Mouse (Mus musculus) liver, embryonic 12.5 days (tissue): ENCODE measurements at regions not wholly inside any gene's neighbourhood (a gene's known extent, or its start where the extent isn't known, plus 50 kb on each side); places are given as distances from the start of the nearest gene placed in this dataset.
"Not testable (repeated sequence)": the region's sequence is repeated elsewhere in the genome, so short reads cannot be mapped to it uniquely, and the experiment has no call there.

ENCODE experiments used
- ATAC-seq: fragments of 200-750 bp; cut with Nextera tagmentation; 2 replicates; pipeline ENCODE4 v1.8.0; 2017; ENCODE audit warnings: moderate number of reproducible peaks, mild to moderate bottlenecking, moderate library complexity
- H3K27ac ChIP-seq: fragments of 300-500 bp; sonication (generic); 2 replicates; pipeline ENCODE4 v1.5.1; 2016; ENCODE audit warnings: mild to moderate bottlenecking
- H3K27me3 ChIP-seq: fragments of 300-500 bp; sonication (generic); replicated peaks from 2 replicates; pipeline ENCODE4 v1.6.1; 2016; ENCODE audit warnings: mild to moderate bottlenecking, moderate library complexity
- H3K36me3 ChIP-seq: fragments of 300-500 bp; sonication (generic); 2 replicates; pipeline ENCODE4 v1.6.1; 2016; ENCODE audit warnings: mild to moderate bottlenecking, moderate library complexity
- H3K4me1 ChIP-seq: fragments of 300-500 bp; sonication (generic); 2 replicates; pipeline ENCODE4 v1.6.1; 2016
- H3K4me2 ChIP-seq: fragments of 300-500 bp; sonication (generic); 2 replicates; pipeline ENCODE4 v1.6.1; 2016; ENCODE audit warnings: mild to moderate bottlenecking, moderate library complexity
- H3K4me3 ChIP-seq: fragments of 300-500 bp; sonication (generic); 2 replicates; pipeline ENCODE4 v1.5.1; 2016; ENCODE audit warnings: mild to moderate bottlenecking, moderate library complexity
- H3K9ac ChIP-seq: fragments of 300-500 bp; sonication (generic); 2 replicates; pipeline ENCODE4 v1.6.1; 2016; ENCODE audit warnings: mild to moderate bottlenecking, moderate library complexity
- H3K9me3 ChIP-seq: fragments of 300-500 bp; sonication (generic); replicated peaks from 2 replicates; pipeline ENCODE4 v1.6.1; 2016; ENCODE audit warnings: mild to moderate bottlenecking, moderate library complexity
- WGBS: fragments of 180-500 bp; shearing (Covaris S2); methylation state at CpG from one replicate; pipeline ENCODE4 v1.1.7; 2016; ENCODE audit not compliant: insufficient replicate concordance; 5-methylcytosine and 5-hydroxymethylcytosine counted together

DNA sequence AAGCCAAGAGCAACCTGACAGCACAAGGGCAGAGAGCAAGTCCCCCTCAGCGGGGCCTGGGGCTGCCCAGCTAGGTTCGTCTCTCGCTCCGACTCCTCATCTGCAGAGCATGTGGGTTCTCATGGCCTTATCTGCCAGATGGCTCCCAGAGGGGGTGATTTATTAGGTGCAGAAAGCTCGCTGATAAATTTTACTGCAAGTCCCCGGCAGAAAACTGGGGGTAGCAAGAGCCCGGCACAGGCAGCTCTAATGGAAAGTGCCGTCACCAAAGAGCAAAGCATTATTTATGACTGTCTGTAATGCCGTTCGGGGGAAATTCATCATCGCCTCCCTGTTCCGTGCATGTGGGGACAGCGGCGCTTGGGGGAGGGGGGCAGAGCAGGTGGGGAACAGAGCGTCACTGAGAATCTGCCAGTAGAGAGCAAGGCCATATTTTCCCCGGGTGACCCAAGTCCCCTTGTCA, 206.7 kb upstream of the Zfp703 start:
- H3K9ac ChIP-seq: no peak overlapping the region
- no peak for ATAC-seq
- 32% methylated on average over 16 of the region's 16 CpGs for WGBS

DNA sequence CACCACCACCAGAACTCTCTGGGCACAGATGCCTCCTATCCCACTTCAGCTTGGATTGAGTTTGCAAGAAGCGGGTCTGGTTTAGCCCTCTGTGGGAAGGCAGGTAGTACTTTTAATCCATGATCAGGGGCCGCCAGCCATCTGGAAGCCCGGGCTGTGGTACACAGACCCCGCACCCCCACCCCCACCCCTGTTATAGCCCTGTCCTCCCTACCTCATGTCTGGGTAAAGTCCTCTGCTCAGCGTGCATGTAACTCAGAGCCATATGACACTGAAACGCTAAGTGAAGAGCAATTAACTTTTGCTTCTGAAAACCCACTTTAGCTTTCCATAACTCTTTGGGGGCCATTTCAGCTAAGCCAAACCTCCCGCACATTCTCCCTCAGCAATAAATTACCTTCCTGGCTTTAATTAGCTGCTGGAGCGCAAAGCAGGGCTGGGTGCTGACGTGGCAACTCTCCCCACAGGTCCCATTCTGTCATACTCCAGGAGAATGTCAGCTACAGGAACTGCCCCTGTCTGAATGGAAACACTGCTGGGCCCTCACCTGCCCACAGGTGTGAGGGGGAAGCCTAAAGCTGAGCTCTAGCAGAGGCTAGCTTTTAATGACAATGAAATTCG, 198.1 kb upstream of the Zfp703 start:
- Histone ChIP-seq H3K27me3 (peaks cover 41% of the 10 kb centered on the region), H3K9me3 (no peaks in the 10 kb centered on the region), H3K4me3 (no peak overlapping the region), H3K9ac (no peak overlapping the region), H3K36me3 (no peaks in the 10 kb centered on the region), H3K27ac (no peak overlapping the region), H3K4me2 (no peak overlapping the region), H3K4me1 (no peaks in the 10 kb centered on the region)
- 50% methylated on average over 10 of the region's 10 CpGs for WGBS
- ATAC-seq: no peak

More for the DNA sequence above, 206.7 kb upstream of the Zfp703 start:
- Histone ChIP-seq H3K27me3 (peaks cover 8% of the 10 kb centered on the region; the same call in 1 of the 2 replicates), H3K4me3 (no peak overlapping the region), H3K9me3 (no peaks in the 10 kb centered on the region), H3K27ac (no peak overlapping the region), H3K4me1 (no peaks in the 10 kb centered on the region), H3K36me3 (no peaks in the 10 kb centered on the region), H3K4me2 (0 out of 2 replicates have a peak overlapping the region, but pooled peaks have one; percentile 6)

DNA sequence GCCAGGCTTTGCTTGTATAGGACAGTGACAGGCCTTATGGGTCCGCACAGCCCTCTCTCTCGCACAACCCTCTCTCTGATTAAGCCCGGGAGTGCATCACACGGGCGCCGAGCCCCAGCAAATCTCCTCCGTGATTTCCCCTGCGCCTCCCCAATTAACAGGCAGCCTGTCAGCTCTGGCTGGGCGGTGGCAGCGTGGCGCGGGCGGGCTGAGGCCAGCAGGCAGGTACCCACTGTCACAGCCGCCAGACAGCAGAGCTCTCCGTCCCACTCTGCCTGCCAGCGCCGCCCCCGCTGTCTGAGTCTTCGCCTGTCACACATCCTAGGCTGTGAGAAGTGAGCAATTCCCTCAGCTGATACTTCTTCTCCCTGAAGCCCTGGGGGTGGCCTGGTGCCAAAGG, 196.6 kb upstream of the Zfp703 start:
- H3K27ac ChIP-seq: no peak overlapping the region
- no peak overlapping the region for H3K4me2 ChIP-seq
- WGBS: 12% methylated on average over 19 of the region's 19 CpGs
- peaks cover 41% of the 10 kb centered on the region for H3K27me3 ChIP-seq
- no peak overlapping the region for H3K4me3 ChIP-seq
- no peak overlapping the region for H3K9ac ChIP-seq
- no peaks in the 10 kb centered on the region for H3K36me3 ChIP-seq
- no peaks in the 10 kb centered on the region for H3K4me1 ChIP-seq
- H3K9me3 ChIP-seq: no peaks in the 10 kb centered on the region
- ATAC-seq: no peak

DNA sequence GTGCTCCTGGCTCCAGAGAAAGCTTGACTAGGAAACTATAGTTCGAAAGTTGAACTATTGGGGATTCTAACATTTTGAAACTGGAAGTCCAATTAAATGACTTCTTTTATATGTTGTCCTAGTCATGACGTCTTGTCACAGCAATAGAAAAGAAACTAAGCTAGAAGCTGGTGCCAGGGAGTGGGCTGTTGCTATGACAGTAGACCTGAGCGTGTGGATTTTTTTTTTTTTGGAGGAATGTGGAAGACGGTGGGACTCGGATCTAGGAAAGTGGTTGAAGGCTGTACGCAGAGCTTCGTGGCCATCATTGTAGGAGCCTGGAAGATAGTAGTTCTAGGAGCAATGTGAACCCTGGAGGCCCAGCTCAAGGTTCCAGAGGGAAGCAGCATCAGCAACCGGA, 194.2 kb upstream of the Zfp703 start:
- not testable (repeated sequence) for H3K36me3 ChIP-seq, H3K4me1 ChIP-seq, H3K9me3 ChIP-seq, H3K4me2 ChIP-seq, ATAC-seq, H3K9ac ChIP-seq, H3K27ac ChIP-seq, H3K4me3 ChIP-seq
- WGBS: 70% methylated on average over 8 of the region's 8 CpGs
- H3K27me3 ChIP-seq: peaks cover 28% of the 10 kb centered on the region

DNA sequence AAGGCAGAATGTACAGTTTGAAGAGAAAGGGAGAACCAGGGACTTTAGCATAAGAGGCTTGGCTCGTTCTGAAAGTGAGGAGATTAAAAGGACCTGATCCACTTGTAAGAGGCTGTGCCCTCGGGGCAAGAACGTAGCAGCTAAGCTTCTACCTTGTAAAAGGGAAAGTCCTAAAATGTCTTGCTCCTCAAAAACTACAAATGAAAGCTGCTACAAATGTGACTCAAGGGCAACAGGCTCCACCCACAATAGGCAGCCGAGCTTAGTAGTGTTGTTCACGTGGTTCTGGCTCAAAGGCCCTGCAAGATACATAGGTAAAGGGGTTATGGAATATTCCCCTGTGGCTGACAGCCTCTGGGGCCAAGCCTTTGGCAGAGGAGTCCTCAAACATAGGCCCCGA, 192.7 kb upstream of the Zfp703 start:
- WGBS: 55% methylated on average over 6 of the region's 6 CpGs
- no peak overlapping the region for H3K27ac ChIP-seq
- H3K9ac ChIP-seq: no peak overlapping the region
- ATAC-seq: no peak
- H3K4me1 ChIP-seq: no peaks in the 10 kb centered on the region
- H3K4me2 ChIP-seq: no peak overlapping the region
- H3K36me3 ChIP-seq: no peaks in the 10 kb centered on the region
- H3K27me3 ChIP-seq: peaks cover 20% of the 10 kb centered on the region
- no peak overlapping the region for H3K4me3 ChIP-seq
- no peaks in the 10 kb centered on the region for H3K9me3 ChIP-seq

DNA sequence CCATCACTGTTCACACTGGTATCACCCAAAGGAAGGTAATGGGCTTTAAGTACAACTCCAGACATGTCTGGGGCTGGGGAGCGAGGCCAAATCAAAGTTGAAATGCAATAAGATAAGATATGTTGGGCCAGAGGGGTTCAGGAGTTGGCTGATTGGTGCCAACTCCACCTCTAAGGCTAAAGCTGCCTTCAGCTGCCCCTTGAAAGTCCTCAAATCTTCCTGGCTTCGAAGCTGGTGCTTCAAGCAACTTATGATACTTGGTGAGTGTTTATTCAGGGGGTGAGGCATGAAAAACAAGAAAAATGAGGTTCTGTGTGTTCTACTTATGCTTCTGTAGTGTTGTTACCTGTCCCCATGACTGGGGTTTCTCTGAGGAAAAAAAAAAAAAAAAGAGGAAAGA, 185.3 kb upstream of the Zfp703 start:
- no peak for ATAC-seq
- Histone ChIP-seq H3K36me3 (no peaks in the 10 kb centered on the region), H3K4me1 (no peaks in the 10 kb centered on the region), H3K9ac (no peak overlapping the region), H3K27me3 (no peaks in the 10 kb centered on the region), H3K9me3 (no peaks in the 10 kb centered on the region), H3K4me3 (no peak overlapping the region), H3K4me2 (no peak overlapping the region), H3K27ac (no peak overlapping the region)
- 31% methylated on average over 2 of the region's 2 CpGs for WGBS

DNA sequence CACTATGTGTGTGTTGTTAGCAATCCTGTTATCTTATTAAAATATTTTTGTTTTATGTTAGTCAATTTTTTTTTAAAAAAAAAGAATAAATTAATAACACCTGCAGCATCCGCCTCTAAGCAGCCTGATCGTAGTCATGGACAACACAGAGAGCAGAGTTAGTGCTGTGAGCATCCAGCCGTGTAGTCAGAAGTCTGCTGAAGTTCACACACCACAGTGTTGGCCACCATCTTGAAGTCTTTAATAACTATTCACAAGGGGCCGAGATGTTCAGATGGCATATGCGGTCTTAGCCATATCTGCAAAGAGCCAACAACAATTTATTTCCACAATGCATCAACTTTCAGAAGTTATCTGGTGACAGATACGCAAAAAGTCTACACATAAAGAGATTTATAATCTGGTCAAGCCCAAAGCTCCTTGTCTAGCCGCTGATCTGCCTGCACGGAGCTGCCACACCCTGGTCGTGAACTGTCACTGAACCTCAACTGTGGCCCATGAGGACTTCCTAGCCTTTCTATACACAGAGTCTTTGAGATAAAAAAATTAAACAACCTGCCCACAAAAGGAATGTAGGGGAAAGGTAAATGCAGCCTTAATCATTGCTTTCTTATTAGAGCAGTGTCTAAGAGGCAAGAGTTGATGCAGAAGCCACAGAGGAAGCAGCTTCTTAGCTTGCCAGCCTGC, 183.4 kb upstream of the Zfp703 start:
- H3K27ac ChIP-seq: no peak overlapping the region
- WGBS: 67% methylated on average over 9 of the region's 9 CpGs
- H3K4me2 ChIP-seq: no peak overlapping the region
- no peaks in the 10 kb centered on the region for H3K9me3 ChIP-seq
- no peaks in the 10 kb centered on the region for H3K36me3 ChIP-seq
- H3K9ac ChIP-seq: no peak overlapping the region
- no peak overlapping the region for H3K4me3 ChIP-seq
- no peaks in the 10 kb centered on the region for H3K27me3 ChIP-seq
- H3K4me1 ChIP-seq: no peaks in the 10 kb centered on the region
- no peak for ATAC-seq

DNA sequence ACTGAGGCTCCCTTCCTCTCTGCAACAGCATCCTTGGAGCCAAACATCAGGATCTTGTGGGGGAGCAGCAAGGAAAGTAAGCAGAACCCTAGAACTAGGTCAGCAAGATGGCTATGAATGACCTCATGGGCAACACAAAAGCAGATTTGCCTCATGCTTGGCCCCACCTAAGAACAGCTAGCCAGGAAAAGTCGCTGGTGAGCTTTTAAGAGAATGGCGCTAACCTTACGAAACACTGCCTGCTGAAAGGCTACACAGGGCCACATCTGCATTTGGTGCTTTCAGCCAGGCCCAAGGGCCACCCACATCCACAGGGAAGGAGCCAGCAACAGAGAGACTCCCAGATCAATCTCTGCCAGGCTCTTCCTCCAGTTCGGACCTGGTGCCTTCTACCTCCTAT, 182.7 kb upstream of the Zfp703 start:
- no peak for ATAC-seq
- Histone ChIP-seq H3K4me1 (no peaks in the 10 kb centered on the region), H3K9ac (no peak overlapping the region), H3K27me3 (no peaks in the 10 kb centered on the region), H3K4me2 (no peak overlapping the region), H3K9me3 (no peaks in the 10 kb centered on the region), H3K4me3 (no peak overlapping the region), H3K36me3 (no peaks in the 10 kb centered on the region), H3K27ac (no peak overlapping the region)
- 61% methylated on average over 4 of the region's 4 CpGs for WGBS

DNA sequence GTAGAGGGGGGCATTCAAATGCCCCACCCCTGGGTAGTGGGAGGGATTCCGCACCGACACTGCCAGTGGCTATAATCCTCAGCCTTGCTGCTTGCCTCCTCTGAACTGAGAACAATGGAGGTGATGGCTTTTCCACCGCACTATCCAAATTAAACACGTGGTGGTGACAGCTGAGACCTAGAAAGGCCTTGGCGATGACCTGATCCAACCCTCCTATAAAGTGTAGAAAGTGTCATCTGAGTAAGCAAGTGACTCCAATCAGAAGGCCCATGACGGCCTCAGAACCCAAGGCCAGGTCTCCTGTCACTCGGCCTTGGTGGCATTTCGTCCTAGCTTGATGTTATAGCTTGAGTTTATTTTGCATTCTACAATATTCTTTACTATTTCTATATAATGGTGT, 181.5 kb upstream of the Zfp703 start:
- H3K4me3 ChIP-seq: no peak overlapping the region
- no peak overlapping the region for H3K9ac ChIP-seq
- H3K36me3 ChIP-seq: no peaks in the 10 kb centered on the region
- no peak for ATAC-seq
- no peak overlapping the region for H3K4me2 ChIP-seq
- H3K27ac ChIP-seq: no peak overlapping the region
- no peaks in the 10 kb centered on the region for H3K27me3 ChIP-seq
- no peaks in the 10 kb centered on the region for H3K4me1 ChIP-seq
- 75% methylated on average over 8 of the region's 8 CpGs for WGBS
- no peaks in the 10 kb centered on the region for H3K9me3 ChIP-seq

DNA sequence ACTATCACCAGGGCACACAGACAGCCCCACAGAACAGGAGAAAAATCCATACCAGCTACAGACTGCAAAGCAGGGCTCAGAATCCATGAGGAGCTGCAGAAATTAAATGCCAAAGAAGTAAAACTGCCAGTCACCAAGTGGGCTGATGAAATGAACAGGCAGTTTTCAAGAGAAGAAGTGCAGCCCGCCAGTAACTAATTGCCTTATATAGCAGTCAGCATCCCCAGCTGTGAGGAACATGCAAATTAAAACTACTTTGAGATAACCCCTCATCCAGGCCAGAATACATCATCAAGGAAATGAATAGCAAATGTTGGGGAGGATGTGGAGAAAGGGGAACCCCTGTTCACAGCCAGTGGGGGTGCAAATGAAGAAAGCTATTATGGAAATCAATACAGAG, 177.3 kb upstream of the Zfp703 start:
- ATAC-seq: no peak
- no peak overlapping the region for H3K9ac ChIP-seq
- no peaks in the 10 kb centered on the region for H3K4me1 ChIP-seq
- no peaks in the 10 kb centered on the region for H3K36me3 ChIP-seq
- no peaks in the 10 kb centered on the region; the same call in 1 of the 2 replicates for H3K27me3 ChIP-seq
- H3K9me3 ChIP-seq: no peaks in the 10 kb centered on the region
- H3K4me3 ChIP-seq: no peak overlapping the region
- H3K27ac ChIP-seq: no peak overlapping the region
- WGBS: 48% methylated on average over 1 of the region's 1 CpGs
- no peak overlapping the region for H3K4me2 ChIP-seq

DNA sequence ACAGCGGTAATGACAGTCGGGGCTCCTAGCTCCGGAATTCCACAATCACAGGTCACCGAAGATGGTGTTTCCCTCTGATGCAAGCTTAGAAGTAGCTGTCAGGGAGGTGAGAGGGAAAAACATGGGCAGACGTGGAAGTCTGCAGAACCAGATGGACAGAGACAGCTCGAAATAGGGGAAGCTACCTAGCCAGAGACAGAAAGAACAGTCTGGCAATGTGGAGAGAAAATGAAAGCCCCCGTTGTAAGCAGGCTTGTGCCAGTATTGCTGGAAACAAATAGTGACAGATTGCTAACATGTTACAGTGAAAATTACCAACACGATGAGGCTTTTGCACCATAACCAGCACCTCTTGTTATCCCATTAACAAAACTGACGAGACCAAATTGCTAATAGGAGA, 173.0 kb upstream of the Zfp703 start:
- Histone ChIP-seq H3K9me3 (no peaks in the 10 kb centered on the region), H3K4me3 (no peak overlapping the region), H3K27ac (no peak overlapping the region), H3K4me2 (no peak overlapping the region), H3K36me3 (no peaks in the 10 kb centered on the region), H3K27me3 (no peaks in the 10 kb centered on the region; the same call in 1 of the 2 replicates), H3K4me1 (peaks cover 9% of the 10 kb centered on the region), H3K9ac (no peak overlapping the region)
- WGBS: 43% methylated on average over 9 of the region's 9 CpGs
- ATAC-seq: no peak

DNA sequence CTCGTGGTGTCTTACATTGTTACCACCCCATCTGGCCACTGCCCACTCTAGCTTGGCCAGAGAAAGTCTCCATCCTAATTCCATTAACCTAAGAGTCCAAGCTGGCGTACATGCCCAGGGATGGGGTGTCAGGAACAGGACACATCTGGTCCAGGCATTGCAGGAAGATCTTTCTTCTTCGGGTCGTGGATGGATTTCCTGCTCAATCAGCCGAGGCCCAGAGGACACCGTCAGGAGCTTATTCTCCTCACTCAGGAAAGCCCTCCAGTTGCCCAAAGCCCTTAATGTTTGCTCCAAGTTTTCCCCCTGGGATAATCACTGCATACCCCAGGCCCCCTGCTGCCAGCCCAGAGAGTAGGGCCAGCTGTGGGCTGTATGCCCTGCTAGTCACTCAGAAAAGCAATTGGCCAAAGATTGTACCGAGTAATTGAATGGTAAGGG, 172.2 kb upstream of the Zfp703 start:
- Histone ChIP-seq H3K9me3 (no peaks in the 10 kb centered on the region), H3K36me3 (no peaks in the 10 kb centered on the region), H3K4me2 (no peak overlapping the region), H3K4me1 (peaks cover 9% of the 10 kb centered on the region), H3K27ac (no peak overlapping the region), H3K4me3 (no peak overlapping the region), H3K9ac (no peak overlapping the region), H3K27me3 (no peaks in the 10 kb centered on the region; the same call in 1 of the 2 replicates)
- ATAC-seq: no peak
- 50% methylated on average over 7 of the region's 7 CpGs for WGBS
